Comparison of ENCODE assay signal across 27 mouse cellular contexts in the genomic region with DNA sequence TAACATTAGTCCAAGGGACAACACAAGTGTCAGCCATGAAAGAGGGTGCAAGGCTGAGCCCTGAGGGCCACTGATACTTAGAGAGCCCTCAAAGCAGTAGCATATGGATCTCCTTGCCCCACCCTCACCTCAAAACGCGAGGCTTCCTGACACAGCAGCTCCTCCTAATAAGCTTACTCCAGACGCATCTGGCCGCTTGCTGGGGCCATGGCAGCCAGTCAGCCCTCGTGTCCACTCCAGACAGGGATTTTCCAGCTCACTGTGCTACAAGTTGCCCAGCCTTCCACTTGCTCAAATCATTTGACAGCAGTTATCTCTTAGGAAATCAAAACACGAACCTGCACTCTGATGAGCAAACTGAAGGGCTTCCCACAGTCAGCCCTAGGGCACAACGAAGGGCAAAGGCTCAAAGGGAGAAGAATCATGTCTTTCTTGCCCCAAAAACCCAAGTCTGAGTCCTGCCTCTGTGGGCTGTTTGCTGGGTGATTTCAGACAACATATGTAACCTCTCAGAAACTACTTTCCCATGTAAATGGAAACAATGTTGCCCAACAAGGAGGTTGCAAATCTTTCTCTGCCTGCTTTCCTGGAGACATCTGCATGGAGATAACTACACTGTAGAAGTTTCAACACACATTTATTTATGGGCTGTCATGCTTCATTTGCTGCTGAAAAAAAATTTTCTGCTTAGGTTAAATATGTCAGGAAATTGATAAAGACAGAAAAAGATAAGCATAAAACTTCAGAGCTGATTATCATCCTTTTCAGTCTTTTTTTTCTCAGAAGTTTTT. TPM values are rescaled to one million over a fixed set of nuclear protein-coding genes. Genes with fewer than 3 reads are reported as not detected.
DNase-seq lines count a peak whose midpoint lies in the region; TF ChIP-seq lines count a peak whose summit lies in the region.
"Had no signal": no experiment of that assay in that cellular context is flagged by ENCODE, and none has a peak within 500 bp of the region (broad histone marks: within the 10 kb centered on the region; RNA-seq: fewer than 3 reads in every experiment).

No protein-coding gene starts in this region.

- 45% methylated on average over 7 of the region's 7 CpGs for WGBS in thymus, adult 2 months

- no peak for TF ChIP-seq POLR2A in MEL (IDR thresholded peaks at IDR 0.05; ENCODE audit: control insufficient read depth in 1 of 2, insufficient read depth in 1 of 2, low read depth in 1 of 2, low read length in 2 of 2, poor library complexity in 1 of 2)
- no peak for TF ChIP-seq POLR2A in thymus, adult 2 months (IDR thresholded peaks at IDR 0.05; ENCODE audit: control insufficient read depth, extremely low read depth, insufficient read depth, low read length, poor library complexity)

- TF ChIP-seq EP300 in MEL (IDR thresholded peaks at IDR 0.05; ENCODE audit: low read depth in 1 of 2, low read length in 2 of 2): peak; percentile 62 to 67; a peak in 3 of 4 replicates

- H3K27ac ChIP-seq in MEL (ENCODE audit: control insufficient read depth, low read depth, low read length): peak overlapping the region; percentile 28; the same call in 1 of the 2 replicates
- no peak overlapping the region for H3K27ac ChIP-seq in thymus, adult 2 months (ENCODE audit: control insufficient read depth, insufficient read depth, low read length)
- H3K27ac ChIP-seq: embryonic facial prominence, embryonic 15.5 days; forebrain, embryonic 15.5 days; heart, embryonic 10.5 days; hindbrain, embryonic 13.5 days; hindbrain, postnatal 0 days had no signal

- DNase-seq in embryo, embryonic 10 days (ENCODE audit: low spot score): peak; percentile 31
- DNase-seq in embryo, embryonic 9.5 days (ENCODE audit: extremely low spot score): no peak
- DNase-seq in MEL (ENCODE audit: low read depth, low spot score) (peak; percentile 51), adipocyte (ENCODE audit: low spot score) (peak; percentile 55)
- peak; percentile 54 for DNase-seq in retina, postnatal 7 days (ENCODE audit: low read depth, low spot score)
- DNase-seq in thymus, adult 2 months: no peak
- no peak for DNase-seq in kidney, postnatal 4 days
- no peak for DNase-seq in left cerebral cortex, adult 9 months (ENCODE audit: low spot score in 2 of 2)
- DNase-seq: adrenal gland, postnatal 14 days; cerebellum, adult 18-20 months; cerebellum, adult 9-11 months; cerebellum, postnatal 36 days; gastrocnemius, postnatal 10 days; heart, adult 18-20 months; heart, postnatal 10 days; heart, postnatal 4 days had no signal

- peaks cover 0 to 2% of the 10 kb centered on the region in 2 experiments for H3K27me3 ChIP-seq in MEL (ENCODE audit: control insufficient read depth in 1 of 2, insufficient read depth in 2 of 2, low read length in 2 of 2)
- H3K27me3 ChIP-seq in thymus, adult 2 months (ENCODE audit: control insufficient read depth, insufficient read depth, low read length): no peaks in the 10 kb centered on the region; the same call in 1 of the 2 replicates

- no peak overlapping the region for H3K4me3 ChIP-seq in MEL (ENCODE audit: control insufficient read depth in 1 of 2, insufficient read depth in 1 of 2, low read depth in 2 of 2, low read length in 2 of 2)
- H3K4me3 ChIP-seq in thymus, adult 2 months (ENCODE audit: control insufficient read depth, insufficient read depth, low read length): no peak overlapping the region
- H3K4me3 ChIP-seq: embryonic facial prominence, embryonic 15.5 days; erythroblast, embryonic 14.5 days; forebrain, embryonic 15.5 days; heart, embryonic 10.5 days; hindbrain, embryonic 13.5 days had no signal

- no peaks in the 10 kb centered on the region for H3K79me2 ChIP-seq in MEL (ENCODE audit: control insufficient read depth, insufficient read depth, low read length, poor library complexity)

- TF ChIP-seq CTCF in MEL (IDR thresholded peaks at IDR 0.05 in 2 of 3, conservative IDR thresholded peaks at IDR 0.05 in 1 of 3; ENCODE audit: control insufficient read depth in 1 of 3, insufficient read depth in 1 of 3, low read depth in 2 of 3, low read length in 3 of 3, poor library complexity in 1 of 3, severe bottlenecking in 1 of 3): no peak
- TF ChIP-seq CTCF in thymus, adult 2 months (IDR thresholded peaks at IDR 0.05; ENCODE audit: borderline replicate concordance, control insufficient read depth, extremely low read depth, insufficient read depth, low read length, poor library complexity): no peak

- H3K9ac ChIP-seq in MEL (ENCODE audit: control insufficient read depth, low read depth, low read length, poor library complexity, severe bottlenecking): no peak overlapping the region
- H3K9ac ChIP-seq: embryonic facial prominence, embryonic 15.5 days; forebrain, embryonic 15.5 days; hindbrain, embryonic 13.5 days had no signal

- TF ChIP-seq RAD21 in MEL (IDR thresholded peaks at IDR 0.05; ENCODE audit: low read depth, low read length): no peak

- no peaks in the 10 kb centered on the region for H3K9me3 ChIP-seq in MEL (replicated peaks; ENCODE audit: insufficient read depth, low read length)
- H3K9me3 ChIP-seq: embryonic facial prominence, embryonic 15.5 days; forebrain, embryonic 15.5 days; heart, embryonic 10.5 days; hindbrain, embryonic 13.5 days had no signal

- peaks cover 0 to 6% of the 10 kb centered on the region in 2 experiments; a peak in 2 of 4 replicates for H3K36me3 ChIP-seq in MEL (ENCODE audit: control insufficient read depth in 1 of 2, insufficient read depth in 2 of 2, low read length in 2 of 2)
- H3K36me3 ChIP-seq in thymus, adult 2 months (ENCODE audit: control insufficient read depth, insufficient read depth, low read length): no peaks in the 10 kb centered on the region
- H3K36me3 ChIP-seq: embryonic facial prominence, embryonic 15.5 days; forebrain, embryonic 15.5 days; heart, embryonic 10.5 days; hindbrain, embryonic 13.5 days had no signal

- peaks cover 0 to 10% of the 10 kb centered on the region in 2 experiments; a peak in 2 of 4 replicates for H3K4me1 ChIP-seq in MEL (ENCODE audit: control insufficient read depth in 1 of 2, insufficient read depth in 2 of 2, low read length in 2 of 2)
- H3K4me1 ChIP-seq in thymus, adult 2 months (replicated peaks; ENCODE audit: control insufficient read depth, insufficient read depth, low read length): no peaks in the 10 kb centered on the region
- H3K4me1 ChIP-seq: embryonic facial prominence, embryonic 15.5 days; forebrain, embryonic 15.5 days; heart, embryonic 10.5 days; hindbrain, embryonic 13.5 days had no signal

TF ChIP-seq in MEL, 35 proteins besides CTCF, POLR2A, EP300 and RAD21:
- no peak for TF ChIP-seq CHD1 (IDR thresholded peaks at IDR 0.05; ENCODE audit: low read depth, low read length)
- no peak for TF ChIP-seq MEF2A (IDR thresholded peaks at IDR 0.05; ENCODE audit: extremely low read depth, insufficient replicate concordance, low read depth, low read length, poor library complexity, severe bottlenecking)
- TF ChIP-seq MYB (IDR thresholded peaks at IDR 0.05; ENCODE audit: low read depth, low read length): no peak
- TF ChIP-seq CHD2 (IDR thresholded peaks at IDR 0.05; ENCODE audit: low read length): no peak
- TF ChIP-seq BHLHE40 (IDR thresholded peaks at IDR 0.05; ENCODE audit: borderline replicate concordance, low read depth, low read length): no peak
- no peak for TF ChIP-seq MAX (IDR thresholded peaks at IDR 0.05; ENCODE audit: low read length)
- TF ChIP-seq ZMIZ1 (IDR thresholded peaks at IDR 0.05; ENCODE audit: low read depth, low read length): no peak
- TF ChIP-seq GATA1 (IDR thresholded peaks at IDR 0.05; ENCODE audit: low read depth, low read length): peak; percentile 53; the same call in 1 of the 2 replicates
- TF ChIP-seq E2F4 (IDR thresholded peaks at IDR 0.05; ENCODE audit: borderline replicate concordance, low read depth, low read length): no peak
- peak; percentile 82 for TF ChIP-seq ZNF384 (IDR thresholded peaks at IDR 0.05; ENCODE audit: low read depth, low read length)
- TF ChIP-seq ETS1 (IDR thresholded peaks at IDR 0.05; ENCODE audit: low read depth, low read length): peak; percentile 36; the same call in 1 of the 2 replicates
- TF ChIP-seq POLR2AphosphoS5 (IDR thresholded peaks at IDR 0.05; ENCODE audit: borderline replicate concordance, low read depth, low read length): no peak
- TF ChIP-seq MXI1 (IDR thresholded peaks at IDR 0.05; ENCODE audit: low read depth, low read length): no peak
- peak; percentile 36; the same call in 1 of the 2 replicates for TF ChIP-seq TAL1 (IDR thresholded peaks at IDR 0.05; ENCODE audit: low read length)
- no peak for TF ChIP-seq SIN3A (IDR thresholded peaks at IDR 0.05; ENCODE audit: low read length)
- TF ChIP-seq TCF12 (IDR thresholded peaks at IDR 0.05; ENCODE audit: low read depth, low read length): peak; percentile 85
- TF ChIP-seq RCOR1 (IDR thresholded peaks at IDR 0.05; ENCODE audit: low read depth, low read length): 0 out of 2 replicates have a peak, but pooled peaks have one; percentile 23

RNA-seq across cellular contexts. Expression of a gene that starts 30.8 kb away (rescaled TPM):
- not detected in 2 replicates for total RNA-seq in MEL (2012; rRNA removed)
- polyA plus RNA-seq in MEL (2012; ENCODE audit: insufficient read depth in 1 of 2, insufficient read length in 2 of 2, low read depth in 1 of 2, low replicate concordance in 2 of 2, missing spikeins in 1 of 2): not detected
- not detected in 2 replicates for polyA plus RNA-seq in thymus, adult 2 months (2012; rRNA removed)
- total RNA-seq: adrenal gland, postnatal 14 days; gastrocnemius, postnatal 10 days; gastrocnemius, postnatal 4 days; heart, adult 18-20 months; heart, postnatal 10 days; heart, postnatal 4 days; hindbrain, postnatal 0 days had no signal
- polyA plus RNA-seq: embryonic facial prominence, embryonic 11.5 days; embryonic facial prominence, embryonic 15.5 days; forebrain, embryonic 11.5 days; forebrain, embryonic 15.5 days; heart, embryonic 14.5 days; hindbrain, embryonic 13.5 days; hindbrain, postnatal 0 days; intestine, embryonic 14.5 days had no signal

Comparison
In these comparisons a context has a peak if more than half of its experiments do, and no peak if none do; other contexts are left out.
1. DNase-seq: peak in embryo, embryonic 10 days (single experiment), MEL (single experiment), adipocyte (single experiment) and retina, postnatal 7 days (single experiment); none in embryo, embryonic 9.5 days (single experiment), thymus, adult 2 months (single experiment), kidney, postnatal 4 days (0 of 2) and left cerebral cortex, adult 9 months (0 of 2).